Mouse (Mus musculus): Measurements from ENCODE around the gene Map3k13.

DNA sequence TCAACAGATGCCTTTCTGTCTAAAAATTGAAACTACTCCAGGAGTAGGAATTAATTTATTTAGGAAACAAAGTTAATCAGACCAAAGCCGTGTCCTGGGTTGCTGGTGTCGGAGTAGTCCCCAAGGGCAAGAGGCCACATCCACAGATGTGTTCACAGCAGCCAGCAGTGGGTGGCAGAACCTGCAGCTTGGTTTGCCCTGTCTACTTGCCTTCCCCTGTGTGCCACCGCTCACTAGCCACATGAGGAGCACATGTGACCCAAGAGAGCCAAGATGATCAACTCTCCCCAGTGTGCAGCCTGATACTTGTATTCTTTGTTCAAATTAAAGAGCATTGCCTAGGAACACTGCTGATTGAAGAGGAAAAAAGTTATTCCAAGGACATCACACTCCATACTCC is 54.3 kb downstream of the Map3k13 start:
- no peak for TF ChIP-seq EP300 (IDR thresholded peaks at IDR 0.05; ENCODE audit: insufficient read depth, low read depth, low read length)
- no peak for TF ChIP-seq POLR2A (IDR thresholded peaks at IDR 0.05; ENCODE audit: insufficient read depth, low read depth, low read length)
- TF ChIP-seq CTCF (IDR thresholded peaks at IDR 0.05) = no peak
